Mouse (Mus musculus): ENCODE results near the gene Nt5c1b. TPM values are rescaled to one million over a fixed set of nuclear protein-coding genes. Genes with fewer than 3 reads are reported as not detected.
A peak's percentile ranks its signal among the peaks of the same experiment; 100 is the strongest.

Gene Nt5c1b
- not detected for total RNA-seq (2021)

DNA sequence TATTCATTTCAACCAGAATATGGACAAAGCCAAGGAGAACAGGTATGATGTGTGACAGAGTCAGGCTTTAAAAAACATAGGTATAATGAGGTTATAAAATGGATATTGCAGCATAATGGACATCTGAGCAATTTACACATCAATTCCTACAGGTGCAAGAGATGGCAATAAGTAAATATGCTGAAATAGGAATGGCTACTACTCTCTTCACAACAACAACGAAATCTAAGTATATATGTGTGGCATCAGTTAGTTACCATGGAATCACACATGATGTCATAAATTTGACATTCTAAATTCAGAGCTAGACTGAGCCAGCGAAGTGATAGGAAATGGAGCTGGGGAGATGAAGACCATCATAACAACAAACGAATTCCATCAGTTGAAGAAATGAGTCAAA lies at the start of gene Nt5c1b:
TSS of gene Nt5c1b (plus strand) at position 301 of the 400 bp plus-strand sequence.
- no peak for DNase-seq

DNA sequence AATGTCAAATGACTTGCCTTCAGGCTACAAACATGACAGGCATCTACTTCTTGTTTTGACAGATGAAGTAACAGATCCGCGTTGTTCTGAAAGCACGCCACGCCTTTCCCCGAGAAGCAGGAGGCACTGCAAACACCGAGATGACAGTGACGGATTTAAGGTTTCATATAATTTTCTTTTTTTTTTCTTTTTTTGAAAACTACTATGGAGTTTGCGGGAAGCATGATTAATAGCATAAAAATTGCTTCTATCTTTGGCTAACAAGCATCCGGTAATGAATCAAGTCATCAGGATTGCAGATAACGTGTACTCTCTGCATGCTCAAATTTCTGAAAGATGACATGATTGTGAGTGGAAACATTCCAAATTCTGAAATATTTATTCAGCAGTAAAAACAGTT lies 42.1 kb upstream of the Nt5c1b start:
- DNase-seq, result no peak

DNA sequence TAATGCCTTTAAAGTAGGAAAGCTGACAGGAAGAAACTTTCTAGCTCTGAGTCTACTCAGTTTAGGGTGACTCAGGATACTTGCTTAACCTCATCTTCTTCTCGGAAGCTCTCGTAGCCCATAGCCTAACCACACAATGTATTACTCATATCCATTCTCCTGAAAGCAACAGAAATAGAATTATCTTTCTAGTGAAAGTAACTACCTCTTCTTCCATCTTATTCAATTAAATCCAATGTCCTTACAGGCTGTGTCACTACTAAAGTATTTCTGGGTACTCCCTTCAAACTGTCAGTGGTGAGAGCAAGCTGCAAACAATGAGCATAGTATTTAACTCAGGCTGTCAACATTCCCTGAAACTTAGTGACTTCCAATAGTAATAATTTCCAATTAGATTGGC lies 40.3 kb upstream of the Nt5c1b start:
- no peak for DNase-seq

DNA sequence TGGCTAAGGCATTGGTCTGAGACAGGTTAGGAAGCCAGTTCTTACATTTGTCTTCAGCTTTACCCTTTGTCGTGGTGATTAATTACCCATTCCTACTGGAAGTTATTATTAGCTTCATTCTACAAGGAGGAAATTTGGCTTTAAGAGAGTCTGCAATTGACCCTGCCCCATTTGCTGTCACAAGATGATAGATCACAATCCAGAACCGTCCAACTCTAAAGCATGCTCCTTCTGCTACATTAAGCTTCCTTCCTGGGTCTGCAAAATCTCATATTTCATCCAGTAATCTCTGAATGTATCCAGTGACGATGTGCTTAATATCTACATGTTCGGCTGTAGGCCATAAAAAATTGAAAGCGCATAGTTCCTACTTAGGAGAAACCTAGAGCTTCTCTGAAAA lies 29.2 kb upstream of the Nt5c1b start:
- DNase-seq, result no peak

DNA sequence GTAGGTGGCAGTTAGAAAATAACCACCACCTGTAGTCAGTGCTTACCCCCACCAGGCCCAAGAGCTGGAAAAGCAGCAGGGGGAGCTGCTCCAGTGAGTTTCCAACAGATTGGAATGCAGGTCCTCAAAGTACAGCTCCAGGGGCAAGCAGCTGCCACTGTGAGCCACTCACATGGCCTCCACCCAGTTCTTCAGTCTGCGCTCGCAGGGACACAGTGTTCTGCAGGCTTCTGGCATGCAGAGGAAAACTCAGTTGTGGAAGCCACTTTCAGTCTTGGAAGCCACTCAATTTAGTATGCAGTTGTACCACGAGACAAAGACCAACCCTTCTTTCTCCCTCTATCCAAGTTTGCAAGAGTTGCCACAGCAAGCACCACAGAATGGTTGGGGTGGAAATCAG lies 19.1 kb upstream of the Nt5c1b start:
- DNase-seq, result peak; percentile 6

DNA sequence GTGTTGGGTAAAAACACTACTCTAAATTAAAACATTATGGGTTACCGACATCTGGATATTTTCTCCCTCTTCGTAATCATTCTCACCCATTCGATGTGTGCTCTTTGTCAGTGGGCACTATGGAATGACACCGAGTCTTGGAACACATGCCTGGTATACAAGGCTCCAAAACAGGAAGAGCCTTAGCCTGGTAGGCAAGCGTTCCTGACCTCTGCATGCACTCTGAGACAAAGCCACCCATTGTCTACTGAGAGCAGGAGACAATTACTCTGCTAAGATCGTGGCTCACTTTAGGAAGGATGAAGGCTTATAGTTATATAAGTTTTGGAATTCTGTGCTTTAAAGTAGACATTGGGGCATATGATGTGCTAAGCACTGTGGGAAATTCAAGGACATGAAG lies 12.0 kb upstream of the Nt5c1b start:
- no peak for DNase-seq

DNA sequence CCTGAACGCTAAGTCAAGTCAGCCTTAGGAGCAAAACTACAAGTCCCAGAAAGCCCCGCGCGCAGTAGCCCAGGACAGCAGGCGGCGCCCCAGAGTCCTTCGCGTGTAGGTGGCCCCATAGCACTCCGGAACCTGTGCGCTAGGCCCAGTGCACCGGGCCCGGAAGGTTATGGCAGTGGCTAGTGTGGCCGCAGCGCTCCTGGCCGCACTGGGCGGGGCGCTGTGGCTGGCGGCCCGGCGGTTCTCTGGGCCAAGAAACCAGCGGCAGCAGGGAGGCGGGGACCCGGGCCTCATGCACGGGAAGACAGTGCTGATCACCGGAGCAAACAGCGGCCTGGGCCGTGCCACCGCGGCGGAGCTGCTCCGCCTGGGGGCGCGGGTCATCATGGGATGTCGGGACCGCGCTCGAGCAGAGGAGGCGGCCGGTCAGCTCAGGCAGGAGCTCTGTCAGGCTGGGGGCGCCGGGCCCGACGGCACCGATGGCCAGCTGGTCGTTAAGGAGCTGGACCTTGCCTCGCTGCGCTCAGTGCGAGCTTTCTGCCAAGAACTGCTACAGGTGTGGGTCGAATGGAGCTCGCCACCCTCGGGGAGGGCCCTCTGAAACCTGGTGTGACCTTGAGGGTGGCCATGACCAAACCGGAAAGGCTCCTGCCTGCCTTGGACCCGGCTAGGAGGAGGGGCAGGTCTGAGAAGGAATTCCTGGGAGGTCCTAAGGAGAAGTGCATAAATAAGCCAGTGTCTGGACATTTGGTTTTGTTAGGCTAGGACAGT lies 21.1 kb downstream of the Nt5c1b start, which contains the start of gene Rdh14:
TSS of gene Rdh14 (plus strand) at position 102 of the 771 bp plus-strand sequence.
- DNase-seq, result peak; percentile 96

DNA sequence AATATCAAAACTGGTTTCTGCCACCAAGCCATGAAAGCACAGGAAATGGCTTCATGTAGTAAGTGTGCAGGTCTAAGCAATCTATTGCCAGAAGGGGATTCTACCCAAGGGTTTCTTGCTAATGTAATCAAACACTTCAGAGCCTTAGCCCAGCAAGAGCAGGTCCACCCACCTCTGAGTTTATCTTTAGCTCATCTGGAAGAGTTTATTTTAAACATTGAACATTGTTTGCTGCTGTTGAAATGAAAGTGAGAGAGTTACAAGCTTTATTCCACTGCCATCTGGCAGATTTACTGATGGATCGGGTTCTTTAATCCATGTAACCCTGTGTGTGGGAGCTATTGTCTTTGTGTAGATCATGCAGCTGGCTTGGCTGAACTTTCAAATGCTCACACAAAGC lies 31.0 kb downstream of the Nt5c1b start:
- DNase-seq, result no peak

DNA sequence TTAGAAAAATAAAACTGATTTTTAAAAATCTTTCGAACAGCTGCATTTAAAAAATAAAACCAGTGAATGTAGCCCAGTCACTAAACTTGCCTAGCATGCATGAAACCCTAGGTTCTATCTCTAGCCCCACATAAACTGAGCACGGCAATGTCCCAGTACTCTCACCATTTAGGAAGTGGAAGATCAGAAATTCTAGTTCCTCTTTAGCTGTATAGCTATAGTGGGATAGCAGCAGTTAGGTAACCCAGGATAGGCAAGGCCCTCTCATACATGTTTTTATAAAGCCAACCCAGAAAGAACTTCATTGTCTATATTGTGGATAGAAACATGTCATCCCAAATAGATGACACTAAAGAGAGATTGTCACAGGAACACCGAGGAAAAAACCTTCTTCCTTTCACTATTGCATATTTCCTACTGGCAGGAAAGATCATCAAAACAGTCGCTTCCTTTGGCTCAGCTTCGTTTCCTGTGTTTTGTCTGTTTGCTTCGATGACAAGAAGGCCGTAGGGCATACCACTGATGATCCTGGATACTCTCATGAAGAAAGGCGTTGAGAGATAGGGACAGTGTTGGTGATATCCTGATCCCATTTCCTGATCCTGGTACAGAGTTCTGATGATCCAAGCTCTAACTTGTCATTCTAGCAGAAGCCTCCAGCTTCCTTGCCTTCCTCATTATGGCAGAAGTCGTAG lies 32.8 kb downstream of the Nt5c1b start:
- DNase-seq, result no peak

DNA sequence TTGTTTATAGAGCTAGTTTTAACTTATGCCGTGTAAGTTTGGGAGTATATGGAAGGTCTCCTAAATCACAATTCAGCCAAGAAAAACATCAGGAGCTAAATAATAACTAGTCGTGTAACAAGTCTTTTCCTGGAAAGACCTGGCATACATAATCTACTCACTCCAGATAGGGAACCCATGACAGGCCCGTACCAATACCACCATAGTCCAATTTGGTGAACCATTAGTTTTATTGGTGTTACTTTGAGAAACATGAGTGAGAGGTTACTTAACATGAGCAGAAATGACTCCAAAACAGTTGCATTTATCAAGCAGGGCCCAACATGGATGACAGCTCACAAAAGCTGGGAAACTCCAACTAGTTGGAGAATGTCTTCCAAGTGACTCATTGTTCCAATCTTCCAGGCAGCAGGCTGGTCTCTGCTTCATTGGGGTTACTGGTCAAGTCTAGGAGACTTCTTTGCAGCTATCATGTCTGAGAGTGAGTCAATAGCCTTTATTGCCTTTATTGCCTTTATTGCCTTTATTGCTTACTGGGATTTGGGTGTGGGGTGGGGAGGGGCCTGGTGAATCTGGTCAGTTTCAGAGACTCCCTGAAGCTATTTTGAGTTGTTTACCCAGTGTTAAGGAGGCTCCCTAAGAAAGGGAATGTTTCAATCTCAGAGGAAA lies 40.9 kb downstream of the Nt5c1b start:
- no peak for DNase-seq

DNA sequence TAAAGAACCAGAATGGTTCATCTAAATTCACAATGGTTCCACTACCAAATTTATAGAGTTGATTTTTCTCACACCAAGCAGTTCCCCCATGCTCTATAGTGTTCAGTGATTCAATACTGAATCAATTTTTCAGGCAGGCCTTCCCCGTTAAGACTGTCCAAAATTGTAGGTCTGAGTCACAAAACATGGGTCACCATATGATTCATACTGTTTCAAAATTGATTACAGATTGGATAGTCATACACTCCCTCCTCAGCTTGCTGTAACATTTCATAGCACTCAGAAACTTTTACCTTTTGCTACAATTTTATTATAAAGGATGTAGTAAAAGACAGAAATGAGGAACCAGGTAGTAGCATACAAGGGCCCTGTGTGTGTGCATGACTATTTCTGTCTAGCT lies 41.7 kb downstream of the Nt5c1b start:
- DNase-seq, result no peak

DNA sequence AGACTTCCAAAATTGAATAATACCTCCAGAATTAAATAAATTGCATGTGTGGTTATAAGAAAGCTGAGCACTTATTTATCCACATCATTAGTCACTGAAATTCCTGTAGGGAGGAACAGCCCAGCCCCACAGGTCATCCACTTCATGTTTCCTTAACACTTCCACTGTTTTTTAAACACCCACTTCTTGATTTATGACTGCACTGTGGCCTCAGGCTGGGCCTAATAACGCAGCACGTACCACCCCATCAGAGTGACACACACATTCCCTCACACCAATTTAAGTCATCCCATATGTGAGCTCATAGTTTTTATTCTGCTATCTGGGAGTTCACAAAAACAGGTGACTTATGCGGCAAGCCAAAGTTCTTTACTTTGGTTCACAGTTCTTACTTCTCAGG lies 52.6 kb downstream of the Nt5c1b start:
- DNase-seq, result no peak

DNA sequence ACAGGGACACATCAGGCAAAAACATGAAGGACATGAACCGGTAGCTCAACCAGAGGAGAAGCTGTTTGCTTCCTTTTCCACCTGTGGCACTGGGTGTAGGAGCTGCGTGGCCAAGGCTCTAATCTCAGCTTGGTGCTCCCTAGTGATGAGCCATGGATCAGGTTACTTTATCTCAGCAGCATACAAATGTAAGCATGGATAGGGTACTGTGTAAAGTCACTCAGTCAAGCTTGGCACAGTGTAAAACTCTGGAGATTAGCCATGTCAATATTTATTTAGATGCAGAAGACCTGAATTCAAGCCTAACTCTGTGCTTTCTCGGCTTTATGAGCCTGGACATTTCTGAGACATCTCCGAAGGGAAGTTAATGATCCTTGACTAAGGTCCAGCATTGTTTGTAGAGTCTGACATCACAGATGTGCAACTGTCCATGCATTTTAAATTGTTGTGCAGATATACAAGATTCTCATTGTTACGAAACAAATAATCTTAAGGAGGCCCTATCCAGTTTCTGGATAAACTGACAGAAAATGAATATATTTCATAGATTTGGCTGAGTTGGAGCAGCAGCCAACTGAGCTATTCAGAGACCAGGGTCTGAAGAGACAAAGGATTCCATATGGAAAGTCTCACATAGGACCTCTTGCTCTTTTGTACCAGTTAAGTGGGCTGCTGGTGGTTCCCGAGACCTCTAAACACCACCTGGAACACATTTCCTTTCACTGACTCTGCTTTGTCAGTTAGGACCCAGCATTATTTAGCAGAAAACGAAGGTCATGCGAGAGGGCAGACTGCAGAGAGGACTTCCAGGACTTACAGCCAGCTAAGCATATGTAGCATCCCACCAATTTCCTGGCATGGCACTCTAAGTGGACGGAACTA lies 56.5 kb downstream of the Nt5c1b start:
- DNase-seq, result no peak

DNA sequence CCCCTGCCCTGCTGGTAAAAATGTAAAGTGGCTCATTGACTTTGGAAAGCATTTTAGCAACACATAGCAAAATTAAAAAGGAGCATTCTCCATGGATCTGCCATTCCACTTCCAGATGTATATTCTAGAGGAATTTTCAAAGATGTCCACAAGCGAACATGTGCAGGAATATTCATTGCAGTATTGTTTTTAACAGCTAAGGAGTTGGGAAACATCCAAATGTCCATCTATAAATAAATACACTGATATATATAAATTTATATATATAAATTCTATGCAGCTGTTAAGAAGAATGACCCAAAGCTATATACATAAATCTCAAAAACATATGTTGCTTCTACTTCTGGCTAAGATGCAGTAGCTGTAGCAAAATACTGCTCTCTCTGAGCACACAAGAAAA lies 61.2 kb downstream of the Nt5c1b start:
- DNase-seq, result no peak

DNA sequence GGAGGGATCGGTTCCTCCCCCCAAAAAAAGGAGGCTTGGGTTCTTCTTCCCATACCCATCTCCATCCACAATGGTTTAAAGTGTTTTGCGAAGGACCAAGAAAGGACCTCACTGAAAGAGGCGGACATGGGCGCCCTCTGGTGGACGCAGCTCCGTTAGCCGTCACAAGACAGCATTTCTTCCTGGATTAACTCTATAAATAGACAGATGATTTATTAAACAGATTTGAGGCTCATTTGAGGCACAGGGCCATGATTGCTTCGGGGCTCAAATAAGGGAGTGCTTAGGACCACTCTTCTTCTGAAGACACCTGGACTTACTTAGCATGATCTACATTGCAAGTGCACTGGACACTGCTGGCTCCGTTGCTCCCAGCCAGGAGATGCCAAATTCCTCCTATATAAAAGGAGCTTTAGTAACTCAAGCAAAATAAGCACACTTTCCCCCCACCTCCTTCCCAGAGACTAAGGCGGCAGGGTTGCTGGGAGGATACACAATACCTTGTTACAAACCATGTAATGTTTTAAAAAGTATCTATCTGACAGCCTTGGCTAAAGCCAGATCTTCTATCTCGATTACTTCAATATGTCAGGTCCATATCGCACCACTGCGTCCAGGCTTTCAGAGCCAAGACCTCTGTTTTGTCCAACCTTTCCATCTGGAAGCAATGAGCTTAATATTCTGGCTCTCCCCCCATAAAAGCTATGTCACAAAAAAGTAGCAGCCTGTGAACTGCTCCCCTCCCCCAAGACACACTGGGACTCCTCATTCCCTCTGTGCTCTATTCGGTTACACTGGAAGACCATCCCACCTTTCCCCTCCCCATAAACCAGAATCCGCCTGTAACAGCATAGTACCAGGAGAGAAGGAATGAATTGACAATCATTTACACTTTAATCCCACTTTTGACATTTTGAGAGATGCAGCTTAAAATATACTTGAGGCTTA lies 68.6 kb downstream of the Nt5c1b start:
- peak; percentile 90 for DNase-seq

Other genes with a start within 250 kb of the Nt5c1b start
- gene Rdh14, start 20.8 kb downstream of the Nt5c1b start, total RNA-seq (2021), result 10 to 100 TPM; 42.2 to 44.5 TPM

Measured in heart, postnatal 4 days (tissue).